Mouse (Mus musculus): ENCODE data around the gene Trp53bp1.

The Trp53bp1 gene

GRCm38 (mm10) chr2:121249758-121250157 is 21.4 kb downstream of the Trp53bp1 start:
- DNase-seq (ENCODE audit: low spot score in 2 of 2) = no peak

DNA sequence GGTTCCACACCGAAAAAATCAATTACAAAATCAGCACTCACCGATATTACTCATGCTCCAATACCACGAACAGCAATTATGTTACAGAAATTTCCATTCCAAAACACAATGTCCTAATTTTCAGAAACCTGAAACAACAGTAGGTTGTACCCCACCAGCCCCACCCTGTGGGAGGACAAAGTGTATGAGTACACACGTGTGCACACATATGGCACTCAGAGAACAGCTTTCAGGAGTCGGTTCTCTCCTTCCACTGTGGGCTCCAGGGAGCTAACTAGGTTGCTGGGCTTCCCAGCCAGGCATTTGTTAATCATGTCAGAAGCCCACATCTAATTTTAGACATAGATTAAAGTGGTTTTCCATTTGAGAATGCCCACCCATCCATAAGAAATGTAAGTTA is 27.1 kb downstream of the Trp53bp1 start:
- no peak for DNase-seq (ENCODE audit: low spot score in 2 of 2)

GRCm38 (mm10) chr2:121239426-121239825 is 31.8 kb downstream of the Trp53bp1 start:
- DNase-seq (ENCODE audit: low spot score in 2 of 2) = no peak

GRCm38 (mm10) chr2:121235460-121236072 is 35.6 kb downstream of the Trp53bp1 start:
- DNase-seq (ENCODE audit: low spot score in 2 of 2) = no peak

DNA sequence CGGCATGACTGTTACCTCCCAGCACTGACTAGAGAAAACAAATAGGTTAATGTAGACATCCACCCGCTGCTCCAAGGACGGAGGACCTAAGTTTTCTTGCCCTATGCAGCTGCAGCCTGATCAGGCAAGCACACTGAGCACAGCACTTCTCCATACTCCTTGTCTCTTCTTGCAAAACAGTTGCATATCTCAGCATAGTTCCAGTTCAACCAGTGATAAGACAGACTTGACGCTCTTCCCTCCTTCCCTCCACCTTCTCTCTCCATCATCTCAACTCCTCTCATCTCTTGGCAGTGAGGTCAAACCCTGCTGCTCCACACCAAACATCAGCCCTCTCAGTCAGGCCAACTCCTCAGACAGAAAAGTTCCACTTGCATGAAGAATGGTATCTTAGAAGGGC is 43.1 kb downstream of the Trp53bp1 start:
- DNase-seq (ENCODE audit: low spot score in 2 of 2) = no peak

DNA sequence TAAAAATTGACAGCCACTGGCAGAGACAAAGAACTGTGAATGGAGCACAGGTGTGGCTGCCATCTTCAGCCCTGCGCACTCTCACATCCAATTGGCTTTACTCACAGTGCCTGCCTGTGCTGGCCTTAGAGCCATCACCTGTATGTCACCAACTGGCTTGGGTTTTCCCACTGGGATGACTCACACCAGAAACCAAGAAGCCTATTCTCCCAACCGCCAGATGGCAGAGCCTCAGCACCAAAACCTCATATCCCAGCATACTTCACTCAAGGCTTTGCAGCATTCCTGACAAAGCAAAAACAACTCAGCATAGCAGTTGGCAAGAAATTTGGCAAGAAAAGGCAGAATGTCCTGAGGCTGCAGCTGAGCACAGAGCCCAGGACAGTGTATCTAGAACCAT is 48.2 kb downstream of the Trp53bp1 start:
- peak in 1 of 2 experiments; percentile 48 for DNase-seq (ENCODE audit: low spot score in 2 of 2)

DNA sequence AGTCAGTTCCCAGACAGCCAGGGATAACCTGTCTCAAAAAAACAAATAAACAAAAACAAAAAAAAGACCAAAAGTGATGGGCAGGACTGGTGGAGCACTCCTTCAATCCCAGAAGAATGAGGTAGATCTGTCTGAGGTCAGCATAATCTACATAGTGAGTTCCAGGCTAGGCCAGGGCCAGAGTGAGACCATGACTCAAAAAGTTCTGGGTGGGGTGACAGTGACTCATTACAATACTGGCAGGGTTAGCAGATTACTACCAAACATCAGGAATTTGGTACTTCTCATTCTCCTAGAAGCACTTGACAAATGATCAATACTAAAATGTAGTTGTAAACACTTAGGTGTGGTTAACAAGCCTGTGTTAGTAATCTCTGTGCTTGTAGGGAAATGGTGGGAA is 51.2 kb downstream of the Trp53bp1 start:
- no peak for DNase-seq (ENCODE audit: low spot score in 2 of 2)

GRCm38 (mm10) chr2:121219177-121219576 is 52.0 kb downstream of the Trp53bp1 start:
- DNase-seq (ENCODE audit: low spot score in 2 of 2) = no peak

DNA sequence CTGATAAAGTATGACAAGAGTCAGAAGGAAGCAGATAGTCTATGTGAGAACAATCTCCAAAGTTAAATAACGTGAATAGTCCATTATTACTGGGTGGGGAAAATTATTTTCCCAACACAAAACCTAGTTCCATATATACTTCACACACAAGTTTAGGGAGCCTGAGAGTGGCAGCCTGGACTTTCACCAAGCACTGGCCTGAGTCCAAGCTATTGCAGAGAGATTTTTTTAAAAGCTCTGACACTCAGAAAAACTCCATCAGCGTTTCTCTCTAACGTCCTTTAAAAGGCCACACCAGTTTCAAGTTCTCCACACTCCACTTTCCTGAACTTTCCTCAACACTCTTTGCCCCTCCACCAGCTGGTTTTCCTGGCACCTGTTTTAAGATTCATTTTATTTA is 56.7 kb downstream of the Trp53bp1 start:
- no peak for DNase-seq (ENCODE audit: low spot score in 2 of 2)

DNA sequence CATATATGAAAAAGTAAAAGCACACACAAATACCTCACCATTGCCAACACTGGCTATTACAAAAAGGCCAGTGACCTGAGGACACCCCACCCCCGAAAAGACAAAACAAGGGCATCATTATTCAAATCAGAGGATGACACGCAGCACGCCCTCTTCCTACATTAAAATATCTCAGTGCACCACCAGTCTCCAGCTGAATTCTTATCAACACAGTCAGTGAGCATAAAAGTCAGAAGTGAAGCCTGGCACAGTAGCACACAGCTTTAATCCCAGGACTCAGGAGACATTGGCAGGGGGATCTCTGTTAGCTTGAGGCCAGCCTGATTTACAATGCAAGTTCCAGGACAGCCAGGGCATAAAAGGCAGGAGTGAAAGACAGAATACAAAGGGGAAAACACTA is 64.7 kb downstream of the Trp53bp1 start:
- no peak for DNase-seq (ENCODE audit: low spot score in 2 of 2)

GRCm38 (mm10) chr2:121204276-121204675 is 66.9 kb downstream of the Trp53bp1 start:
- DNase-seq (ENCODE audit: low spot score in 2 of 2) = no peak

GRCm38 (mm10) chr2:121195466-121195865 is 75.7 kb downstream of the Trp53bp1 start:
- peak in 1 of 2 experiments; percentile 54 for DNase-seq (ENCODE audit: low spot score in 2 of 2)

DNA sequence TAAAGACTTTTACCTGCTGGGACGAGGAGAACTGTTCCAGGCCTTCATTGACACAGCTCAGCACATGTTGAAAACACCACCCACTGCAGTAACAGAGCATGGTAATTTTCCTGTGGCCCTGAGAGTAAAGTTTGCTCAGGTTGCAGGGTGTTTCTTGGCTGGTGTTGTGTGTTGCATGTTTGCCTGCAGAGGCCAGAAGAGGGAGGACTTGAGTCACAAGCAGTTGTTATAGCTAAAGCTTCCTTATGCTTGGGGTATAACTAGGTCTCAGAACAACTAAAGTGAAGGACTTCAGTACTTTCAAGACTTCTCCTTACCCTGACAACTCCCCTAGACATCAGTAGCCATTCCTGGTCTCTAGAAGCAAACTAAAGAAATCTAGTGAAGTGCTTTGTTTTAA is 82.7 kb downstream of the Trp53bp1 start:
- DNase-seq (ENCODE audit: low spot score in 2 of 2) = no peak

GRCm38 (mm10) chr2:121184142-121184541 is 87.1 kb downstream of the Trp53bp1 start:
- DNase-seq (ENCODE audit: low spot score in 2 of 2) = no peak

DNA sequence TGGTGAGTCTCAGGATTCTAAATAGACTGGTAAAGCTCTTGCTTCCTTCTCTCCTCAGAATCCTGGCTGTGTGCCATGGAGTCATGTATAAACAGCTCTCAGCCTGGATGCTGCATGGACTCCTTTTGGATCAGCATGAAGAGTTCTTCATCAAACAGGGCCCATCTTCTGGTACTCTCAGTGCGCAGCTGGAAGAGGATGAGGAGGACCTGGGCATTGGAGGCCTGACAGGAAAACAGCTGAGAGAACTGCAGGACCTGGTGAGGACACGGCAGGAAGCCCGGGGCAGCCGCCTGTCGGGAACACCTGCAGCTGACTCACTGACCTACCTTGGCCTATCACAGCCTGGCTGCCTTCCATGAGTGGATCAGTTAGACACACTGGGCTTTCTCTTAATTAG is 87.8 kb downstream of the Trp53bp1 start:
- no peak for DNase-seq (ENCODE audit: low spot score in 2 of 2)

DNA sequence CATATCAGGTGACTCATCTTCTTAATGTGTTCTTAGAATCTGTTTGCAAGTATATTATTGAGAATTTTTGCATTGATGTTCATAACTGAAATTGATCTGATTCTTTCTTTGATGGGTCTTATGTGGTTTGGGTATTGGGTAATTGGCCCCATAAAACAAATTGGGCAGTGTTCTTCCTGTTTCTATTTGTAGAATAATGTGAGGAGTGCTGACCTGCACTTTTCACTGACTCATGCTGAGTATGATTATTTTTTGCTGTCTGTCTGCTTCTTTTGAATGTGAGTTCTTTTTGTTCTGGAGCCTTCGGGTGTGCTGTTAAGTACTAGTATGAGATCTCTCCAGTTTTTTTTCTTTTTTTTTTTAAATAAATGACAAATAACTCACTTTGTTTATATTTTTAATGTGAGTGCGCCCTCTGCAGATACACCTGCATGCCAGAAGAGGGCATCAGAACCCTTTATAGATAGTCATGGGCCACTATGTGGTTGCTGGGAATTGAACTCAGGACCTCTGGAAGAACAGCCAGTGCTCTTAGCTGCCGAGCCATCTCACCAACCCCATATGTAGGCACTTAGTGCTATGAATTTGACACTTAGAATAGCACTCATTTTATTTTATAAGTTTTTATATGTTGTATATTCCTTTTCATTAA is 92.3 kb downstream of the Trp53bp1 start:
- DNase-seq (ENCODE audit: low spot score in 2 of 2) = no peak

GRCm38 (mm10) chr2:121170980-121171742 is 100.0 kb downstream of the Trp53bp1 start, which contains the start of gene Zscan29:
TSS of gene Zscan29 (minus strand) at chr2:121171125.
- peak; percentile 69 to 75 for DNase-seq (ENCODE audit: low spot score in 2 of 2)

DNA sequence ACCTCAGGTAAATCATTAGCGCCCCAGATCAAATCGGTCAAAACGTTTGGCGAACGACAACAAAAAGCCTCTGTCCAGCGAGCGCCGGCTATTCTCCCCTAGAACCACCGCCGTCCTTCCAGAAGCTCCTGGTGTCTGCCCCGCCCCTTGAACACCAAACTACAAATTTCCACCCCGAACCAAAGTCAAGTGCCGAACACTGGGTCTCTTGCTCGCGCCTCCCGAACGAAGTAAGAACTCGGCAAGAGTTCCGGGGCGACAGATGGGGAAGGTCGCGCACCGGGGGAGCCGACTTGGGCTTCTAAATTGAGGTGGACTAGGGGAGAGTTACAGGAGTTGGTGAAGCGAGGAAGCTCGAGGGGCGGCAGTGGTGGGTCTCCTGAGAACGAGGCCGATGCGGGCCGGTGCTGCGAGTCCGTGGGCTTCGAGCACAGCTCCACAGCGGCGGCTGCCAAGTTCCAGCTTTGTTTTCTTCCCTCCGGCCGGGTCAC is 100.7 kb downstream of the Trp53bp1 start, which contains the start of gene Tubgcp4:
Gene Tubgcp4, plus strand, starts transcription at position 174 of the 491 bp plus-strand sequence.
- DNase-seq (ENCODE audit: low spot score in 2 of 2) = peak in 1 of 2 experiments; percentile 27

GRCm38 (mm10) chr2:121169902-121170301 is 101.3 kb downstream of the Trp53bp1 start:
- no peak for DNase-seq (ENCODE audit: low spot score in 2 of 2)

DNA sequence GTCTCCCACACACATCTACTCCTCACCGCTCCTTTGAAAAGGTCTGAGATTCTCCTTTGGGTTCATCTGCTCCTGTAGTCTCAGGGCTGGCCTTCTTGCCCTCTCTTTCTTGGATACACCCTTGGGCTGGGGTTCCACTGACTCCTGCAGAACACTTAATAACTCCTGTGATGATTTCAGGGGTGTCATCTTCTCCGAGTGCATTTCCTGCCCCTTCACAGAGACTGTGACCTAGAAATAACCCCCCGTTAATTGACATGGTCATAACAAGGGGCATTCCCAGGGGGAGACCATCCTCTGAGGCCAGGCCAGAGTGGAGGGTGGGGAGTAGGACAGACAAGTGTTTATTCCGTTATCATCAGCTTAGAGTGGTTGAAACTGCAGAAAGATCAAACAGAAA is 102.0 kb downstream of the Trp53bp1 start:
- no peak for DNase-seq (ENCODE audit: low spot score in 2 of 2)

- DNase-seq (ENCODE audit: low spot score in 2 of 2) = no peak
These were observed 118.1 kb downstream of the Trp53bp1 start for GRCm38 (mm10) chr2:121153100-121153499.

- DNase-seq (ENCODE audit: low spot score in 2 of 2) = no peak
These were observed 121.5 kb downstream of the Trp53bp1 start for GRCm38 (mm10) chr2:121149679-121150078.

Measured in right cerebral cortex, postnatal 36 days (tissue).